8 mouse cellular contexts compared by ENCODE assay signal in the genomic region with DNA sequence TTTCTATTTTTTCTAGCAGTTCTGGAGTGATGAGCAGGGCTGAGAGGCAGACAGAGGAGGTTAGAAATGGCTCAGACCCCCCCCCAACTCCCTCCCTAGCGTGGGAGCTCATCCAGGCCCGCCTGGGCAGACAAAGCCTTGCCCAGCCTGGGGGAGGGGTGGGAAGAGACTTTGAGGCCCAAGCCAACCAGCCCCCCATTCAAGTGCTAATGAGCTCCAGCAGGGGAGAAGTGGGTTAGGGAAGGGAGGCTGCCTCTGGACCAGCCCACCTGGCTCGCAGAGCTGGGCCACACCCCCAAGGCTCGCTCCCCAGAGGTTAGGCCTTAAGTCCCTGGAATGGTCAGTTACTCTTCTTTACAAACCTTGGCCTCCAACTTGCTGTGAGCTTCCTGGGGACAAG. TPM values are rescaled to one million over a fixed set of nuclear protein-coding genes. Genes with fewer than 3 reads are reported as not detected.
A peak's percentile ranks its signal among the peaks of the same experiment; 100 is the strongest.
DNase-seq lines count a peak whose midpoint lies in the region; ATAC-seq and TF ChIP-seq lines count a peak whose summit lies in the region.
"Had no signal": no experiment of that assay in that cellular context is flagged by ENCODE, and none has a peak within 500 bp of the region (broad histone marks: within the 10 kb centered on the region; RNA-seq: fewer than 3 reads in every experiment).

No protein-coding gene starts in this region.

- no peak for TF ChIP-seq POLR2A in bone marrow, adult 2 months (IDR thresholded peaks at IDR 0.05; ENCODE audit: borderline replicate concordance, control insufficient read depth, low read depth, low read length)

- H3K4me1 ChIP-seq in bone marrow, adult 2 months (ENCODE audit: control insufficient read depth, insufficient read depth, low read length), result peaks cover 15% of the 10 kb centered on the region
- peaks cover 69% of the 10 kb centered on the region for H3K4me1 ChIP-seq in forebrain, embryonic 14.5 days (ENCODE audit: control insufficient read depth, insufficient read depth, low read length)
- peaks cover 70% of the 10 kb centered on the region for H3K4me1 ChIP-seq in limb, embryonic 11.5 days (ENCODE audit: control insufficient read depth, insufficient read depth, low read length)

- ATAC-seq in forebrain, embryonic 14.5 days, result peak; percentile 36
- no peak for ATAC-seq in limb, embryonic 11.5 days (ENCODE audit: insufficient number of reproducible peaks, low FRiP score, low TSS enrichment, low read depth)

- intact Hi-C loops in left cerebral cortex, postnatal 10 days (cut with DNase I), result no loop called here

- peak overlapping the region; percentile 81 for H3K27ac ChIP-seq in bone marrow, adult 2 months (ENCODE audit: control insufficient read depth, insufficient read depth, low read depth, low read length, poor library complexity)
- H3K27ac ChIP-seq in forebrain, embryonic 14.5 days (ENCODE audit: low read depth, low read length), result peak overlapping the region; percentile 96
- H3K27ac ChIP-seq in limb, embryonic 11.5 days (replicated peaks; ENCODE audit: low read depth, low read length), result peak overlapping the region; percentile 87

- no peak for TF ChIP-seq CTCF in bone marrow, adult 2 months (IDR thresholded peaks at IDR 0.05; ENCODE audit: control insufficient read depth, insufficient read depth, low read length)

- no peaks in the 10 kb centered on the region for H3K27me3 ChIP-seq in forebrain, embryonic 14.5 days (replicated peaks; ENCODE audit: control insufficient read depth, insufficient read depth, low read length)
- no peaks in the 10 kb centered on the region for H3K27me3 ChIP-seq in limb, embryonic 11.5 days (ENCODE audit: control insufficient read depth, insufficient read depth, low read length)

- peak; percentile 75 to 76 for DNase-seq in left cerebral cortex, postnatal 10 days (ENCODE audit: extremely low spot score in 1 of 2, low spot score in 2 of 2)
- DNase-seq in left cerebral cortex, adult 11 months (ENCODE audit: low spot score), result no peak
- DNase-seq in forebrain, embryonic 14.5 days (ENCODE audit: low spot score), result peak; percentile 92
- peak; percentile 70 for DNase-seq in limb, embryonic 11.5 days (ENCODE audit: low spot score)
- DNase-seq in right cerebral cortex, postnatal 4 days, result peak; percentile 67
- DNase-seq in thymus, postnatal 10 days (ENCODE audit: low spot score in 2 of 2), result no peak

- H3K36me3 ChIP-seq in forebrain, embryonic 14.5 days (ENCODE audit: control insufficient read depth, insufficient read depth, low read length), result 0 out of 2 replicates have a peak, but pooled peaks cover 9% of the 10 kb centered on the region
- peaks cover 7% of the 10 kb centered on the region; the same call in 1 of the 2 replicates for H3K36me3 ChIP-seq in limb, embryonic 11.5 days (ENCODE audit: control insufficient read depth, insufficient read depth, low read length)

- 51% methylated on average over 4 of the region's 4 CpGs for WGBS in bone marrow, adult 2 months
- WGBS in forebrain, embryonic 14.5 days, result 0% methylated on average over 4 of the region's 4 CpGs
- 6% methylated on average over 4 of the region's 4 CpGs for WGBS in limb, embryonic 11.5 days

- no peak overlapping the region for H3K4me3 ChIP-seq in bone marrow, adult 2 months (replicated peaks; ENCODE audit: control insufficient read depth, low read depth, low read length)
- 0 out of 2 replicates have a peak overlapping the region, but pooled peaks have one; percentile 7 for H3K4me3 ChIP-seq in forebrain, embryonic 14.5 days (ENCODE audit: low read depth, low read length)
- H3K4me3 ChIP-seq in limb, embryonic 11.5 days (ENCODE audit: low read depth, low read length), result peak overlapping the region; percentile 8

- H3K4me2 ChIP-seq in forebrain, embryonic 14.5 days (ENCODE audit: low read length), result peak overlapping the region; percentile 48
- H3K4me2 ChIP-seq in limb, embryonic 11.5 days (ENCODE audit: low read depth, severe bottlenecking), result peak overlapping the region; percentile 43

- H3K9ac ChIP-seq in forebrain, embryonic 14.5 days (ENCODE audit: low read length), result peak overlapping the region; percentile 69
- peak overlapping the region; percentile 61 for H3K9ac ChIP-seq in limb, embryonic 11.5 days (ENCODE audit: low read length)

- H3K9me3 ChIP-seq in forebrain, embryonic 14.5 days (replicated peaks; ENCODE audit: control insufficient read depth, low read length), result no peaks in the 10 kb centered on the region
- H3K9me3 ChIP-seq in limb, embryonic 11.5 days (ENCODE audit: control insufficient read depth, low read length), result no peaks in the 10 kb centered on the region; the same call in 1 of the 2 replicates

RNA-seq across cellular contexts. Expression of a gene that starts 4.6 kb away (rescaled TPM):
- total RNA-seq in left cerebral cortex, postnatal 10 days (2021), result 100 to 1,000 TPM; 229 to 244 TPM
- polyA plus RNA-seq in bone marrow, adult 2 months (2011; ENCODE audit: insufficient read depth, insufficient read length, low replicate concordance, missing spikeins), result 198 and 273 TPM in 2 replicates
- 371 and 423 TPM in 2 replicates for polyA plus RNA-seq in forebrain, embryonic 14.5 days (2014; fragmentation: Nextera tagmentation; extraction: Ambion mirVana)
- 336 and 358 TPM in 2 replicates for polyA plus RNA-seq in limb, embryonic 11.5 days (2014; fragmentation: Nextera tagmentation; extraction: Ambion mirVana)

RNA-seq across cellular contexts. Expression of a gene that starts 21.5 kb away (rescaled TPM):
- total RNA-seq in left cerebral cortex, postnatal 10 days (2021), result 1 to 10 TPM; 2.7 to 2.9 TPM
- 2.1 TPM in 1 of 2 replicates, not detected in the other for polyA plus RNA-seq in bone marrow, adult 2 months (2011; ENCODE audit: insufficient read depth, insufficient read length, low replicate concordance, missing spikeins)
- polyA plus RNA-seq in forebrain, embryonic 14.5 days (2014; fragmentation: Nextera tagmentation; extraction: Ambion mirVana), result 0.85 and 1.3 TPM in 2 replicates
- polyA plus RNA-seq in limb, embryonic 11.5 days (2014; fragmentation: Nextera tagmentation; extraction: Ambion mirVana), result 3.4 and 3.7 TPM in 2 replicates
- total RNA-seq: common myeloid progenitor, adult 5-6 weeks had no signal

RNA-seq across cellular contexts. Expression of a gene that starts 38.8 kb away (rescaled TPM):
- 10 to 100 TPM; 84.1 to 90.3 TPM for total RNA-seq in left cerebral cortex, postnatal 10 days (2021)
- polyA plus RNA-seq in bone marrow, adult 2 months (2011; ENCODE audit: insufficient read depth, insufficient read length, low replicate concordance, missing spikeins), result 1.8 and 4.7 TPM in 2 replicates
- 32.8 and 32.9 TPM in 2 replicates for polyA plus RNA-seq in forebrain, embryonic 14.5 days (2014; fragmentation: Nextera tagmentation; extraction: Ambion mirVana)
- 3.4 and 4.1 TPM in 2 replicates for polyA plus RNA-seq in limb, embryonic 11.5 days (2014; fragmentation: Nextera tagmentation; extraction: Ambion mirVana)
- total RNA-seq: common myeloid progenitor, adult 5-6 weeks had no signal

RNA-seq across cellular contexts. Expression of a gene that starts 43.1 kb away (rescaled TPM):
- 10 to 100 TPM; 10.1 to 12.5 TPM for total RNA-seq in left cerebral cortex, postnatal 10 days (2021)
- polyA plus RNA-seq in bone marrow, adult 2 months (2011; ENCODE audit: insufficient read depth, insufficient read length, low replicate concordance, missing spikeins), result 172 and 173 TPM in 2 replicates
- polyA plus RNA-seq in forebrain, embryonic 14.5 days (2014; fragmentation: Nextera tagmentation; extraction: Ambion mirVana), result 18.7 and 19.1 TPM in 2 replicates
- polyA plus RNA-seq in limb, embryonic 11.5 days (2014; fragmentation: Nextera tagmentation; extraction: Ambion mirVana), result 47.6 and 49.0 TPM in 2 replicates

RNA-seq across cellular contexts. Expression of a gene that starts 48.9 kb away (rescaled TPM):
- total RNA-seq in left cerebral cortex, postnatal 10 days (2021), result under 1 TPM; 0.32 to 0.93 TPM
- not detected in 2 replicates for polyA plus RNA-seq in bone marrow, adult 2 months (2011; ENCODE audit: insufficient read depth, insufficient read length, low replicate concordance, missing spikeins)
- 0.28 and 0.66 TPM in 2 replicates for polyA plus RNA-seq in forebrain, embryonic 14.5 days (2014; fragmentation: Nextera tagmentation; extraction: Ambion mirVana)
- polyA plus RNA-seq in limb, embryonic 11.5 days (2014; fragmentation: Nextera tagmentation; extraction: Ambion mirVana), result 1.7 and 1.8 TPM in 2 replicates
- total RNA-seq: common myeloid progenitor, adult 5-6 weeks had no signal

Comparison
In these comparisons a context has a peak if more than half of its experiments do, and no peak if none do; other contexts are left out.
1. DNase-seq: peak in left cerebral cortex, postnatal 10 days (2 of 2), forebrain, embryonic 14.5 days (single experiment), limb, embryonic 11.5 days (single experiment) and right cerebral cortex, postnatal 4 days (single experiment); none in left cerebral cortex, adult 11 months (single experiment) and thymus, postnatal 10 days (0 of 2).
2. Peak in every context shown above with its lines, with median percentiles within 50 percentile points of each other: H3K27ac ChIP-seq.